In genomic region chr7:120960601-120961000, GRCm38 (mm10) we compare ENCODE assay signal across 15 mouse cellular contexts. TPM values are rescaled to one million over a fixed set of nuclear protein-coding genes. Genes with fewer than 3 reads are reported as not detected.
A peak's percentile ranks its signal among the peaks of the same experiment; 100 is the strongest.
DNase-seq lines count a peak whose midpoint lies in the region; ATAC-seq lines count a peak whose summit lies in the region.
"Had no signal": no experiment of that assay in that cellular context is flagged by ENCODE, and none has a peak within 500 bp of the region (broad histone marks: within the 10 kb centered on the region; RNA-seq: fewer than 3 reads in every experiment).

No protein-coding gene starts in this region.

- H3K9ac ChIP-seq in liver, embryonic 15.5 days, result no peak overlapping the region
- H3K9ac ChIP-seq in hindbrain, embryonic 14.5 days, result no peak overlapping the region
- H3K9ac ChIP-seq: heart, embryonic 12.5 days; lung, embryonic 15.5 days had no signal

- DNase-seq in kidney, postnatal 10 days, result peak; percentile 46
- no peak for DNase-seq in kidney, adult 18-20 months
- DNase-seq in A20 (ENCODE audit: low read depth, low spot score), result peak; percentile 30
- peak; percentile 20 for DNase-seq in CD4-positive helper T cell, adult 2 months (ENCODE audit: low read depth, low spot score)
- DNase-seq in gastrocnemius, postnatal 14 days, result no peak
- DNase-seq in left cerebral cortex, postnatal 25 days (ENCODE audit: low spot score in 2 of 2), result no peak
- DNase-seq in hindbrain, embryonic 14.5 days (ENCODE audit: low spot score), result no peak
- DNase-seq: cerebellum, adult 18-20 months; right cerebral cortex, postnatal 4 days had no signal

- no peaks in the 10 kb centered on the region for H3K9me3 ChIP-seq in liver, embryonic 15.5 days (replicated peaks)
- no peaks in the 10 kb centered on the region for H3K9me3 ChIP-seq in hindbrain, embryonic 14.5 days (ENCODE audit: control insufficient read depth, low read length)
- H3K9me3 ChIP-seq: G1E; heart, embryonic 12.5 days; lung, embryonic 15.5 days; midbrain, embryonic 10.5 days had no signal

- H3K36me3 ChIP-seq in liver, embryonic 15.5 days (replicated peaks), result peaks cover 93% of the 10 kb centered on the region
- peaks cover 49% of the 10 kb centered on the region for H3K36me3 ChIP-seq in hindbrain, embryonic 14.5 days (replicated peaks; ENCODE audit: control insufficient read depth, insufficient read depth)

- peaks cover 7% of the 10 kb centered on the region; the same call in 1 of the 2 replicates for H3K4me1 ChIP-seq in liver, embryonic 15.5 days (replicated peaks)
- H3K4me1 ChIP-seq in hindbrain, embryonic 14.5 days (replicated peaks; ENCODE audit: control insufficient read depth, insufficient read depth, low read length), result no peaks in the 10 kb centered on the region
- H3K4me1 ChIP-seq: lung, embryonic 15.5 days had no signal

- no peak overlapping the region for H3K4me3 ChIP-seq in liver, embryonic 15.5 days (replicated peaks)
- no peak overlapping the region for H3K4me3 ChIP-seq in hindbrain, embryonic 14.5 days (replicated peaks; ENCODE audit: low read length)
- H3K4me3 ChIP-seq: heart, embryonic 12.5 days; lung, embryonic 15.5 days; midbrain, embryonic 10.5 days had no signal

- H3K4me2 ChIP-seq in liver, embryonic 15.5 days, result no peak overlapping the region
- H3K4me2 ChIP-seq in hindbrain, embryonic 14.5 days (replicated peaks), result no peak overlapping the region
- H3K4me2 ChIP-seq: heart, embryonic 12.5 days; lung, embryonic 15.5 days had no signal

- no peak overlapping the region for H3K27ac ChIP-seq in liver, embryonic 15.5 days (replicated peaks)
- H3K27ac ChIP-seq in hindbrain, embryonic 14.5 days, result no peak overlapping the region
- H3K27ac ChIP-seq: lung, embryonic 15.5 days; midbrain, embryonic 10.5 days had no signal

- H3K27me3 ChIP-seq in liver, embryonic 15.5 days, result no peaks in the 10 kb centered on the region
- no peaks in the 10 kb centered on the region for H3K27me3 ChIP-seq in hindbrain, embryonic 14.5 days (ENCODE audit: control insufficient read depth, insufficient read depth, low read length)
- H3K27me3 ChIP-seq: heart, embryonic 12.5 days; lung, embryonic 15.5 days had no signal

- WGBS in liver, embryonic 15.5 days (ENCODE audit: insufficient replicate concordance), result 87% methylated on average over 6 of the region's 6 CpGs
- 88% methylated on average over 6 of the region's 6 CpGs for WGBS in hindbrain, embryonic 14.5 days

- ATAC-seq in liver, embryonic 15.5 days (ENCODE audit: insufficient read depth), result peak; percentile 25; the same call in 1 of the 2 replicates
- ATAC-seq in hindbrain, embryonic 14.5 days (ENCODE audit: low FRiP score), result no peak

- intact Hi-C loops in gastrocnemius, postnatal 14 days (cut with DNase I; ENCODE audit: low total_unique reads), result no loop called here
- intact Hi-C loops in left cerebral cortex, postnatal 25 days (cut with DNase I), result no loop called here

RNA-seq across cellular contexts. Expression of gene Cdr2, which starts 21.5 kb away (rescaled TPM):
- polyA plus RNA-seq in liver, embryonic 15.5 days (2015; fragmentation: Nextera tagmentation; extraction: Ambion mirVana), result 48.6 and 56.8 TPM in 2 replicates
- 1 to 10 TPM; 4.1 to 6.2 TPM for total RNA-seq in gastrocnemius, postnatal 14 days (2021)
- total RNA-seq in left cerebral cortex, postnatal 25 days (2021), result 1 to 10 TPM; 7.8 to 8.7 TPM
- polyA plus RNA-seq in hindbrain, embryonic 14.5 days (2014; fragmentation: Nextera tagmentation; extraction: Ambion mirVana), result 19.6 and 23.1 TPM in 2 replicates

RNA-seq across cellular contexts. Expression of gene Mfsd13b, which starts 21.7 kb away (rescaled TPM):
- polyA plus RNA-seq in liver, embryonic 15.5 days (2015; fragmentation: Nextera tagmentation; extraction: Ambion mirVana), result 0.15 TPM in 1 of 2 replicates, not detected in the other
- not detected for total RNA-seq in gastrocnemius, postnatal 14 days (2021)
- under 1 TPM; 0.41 TPM for total RNA-seq in left cerebral cortex, postnatal 25 days (2021)
- 0.31 and 0.37 TPM in 2 replicates for polyA plus RNA-seq in hindbrain, embryonic 14.5 days (2014; fragmentation: Nextera tagmentation; extraction: Ambion mirVana)
- total RNA-seq: hematopoietic stem cell, adult 5-6 weeks had no signal
- polyA plus RNA-seq: G1E had no signal

RNA-seq across cellular contexts. Expression of gene Polr3e, which starts 43.1 kb away (rescaled TPM):
- polyA plus RNA-seq in liver, embryonic 15.5 days (2015; fragmentation: Nextera tagmentation; extraction: Ambion mirVana), result 12.8 and 13.4 TPM in 2 replicates
- 10 to 100 TPM; 12.3 TPM for total RNA-seq in gastrocnemius, postnatal 14 days (2021)
- total RNA-seq in left cerebral cortex, postnatal 25 days (2021), result 10 to 100 TPM; 25.2 TPM
- polyA plus RNA-seq in hindbrain, embryonic 14.5 days (2014; fragmentation: Nextera tagmentation; extraction: Ambion mirVana), result 16.6 and 17.9 TPM in 2 replicates

Comparison
In these comparisons a context has a peak if more than half of its experiments do, and no peak if none do; other contexts are left out.
1. DNase-seq: peak in kidney, postnatal 10 days (single experiment), A20 (single experiment) and CD4-positive helper T cell, adult 2 months (single experiment); none in kidney, adult 18-20 months (single experiment), gastrocnemius, postnatal 14 days (single experiment), left cerebral cortex, postnatal 25 days (0 of 2) and hindbrain, embryonic 14.5 days (single experiment).